Mouse (Mus musculus): ENCODE measurements around the gene Zfp853. TPM values are rescaled to one million over a fixed set of nuclear protein-coding genes. Genes with fewer than 3 reads are reported as not detected.

Zfp853 gene
- polyA plus RNA-seq, 1 experiment from 2014 or later = 0.05 TPM

GRCm38 (mm10) chr5:143315514-143315888, 22.1 kb upstream of the Zfp853 start:
- Histone ChIP-seq H3K4me2 (replicated peaks; ENCODE audit: low read depth, low read length) (peak overlapping the region; percentile 77), H3K9me3 (ENCODE audit: low read length) (no peaks in the 10 kb centered on the region), H3K36me3 (ENCODE audit: insufficient read depth, low read length) (peaks cover 49% of the 10 kb centered on the region), H3K4me1 (ENCODE audit: insufficient read depth, low read length) (peaks cover 16% of the 10 kb centered on the region), H3K4me3 (ENCODE audit: low read length) (peak overlapping the region; percentile 89), H3K27ac (ENCODE audit: low read length) (no peak overlapping the region), H3K9ac (replicated peaks; ENCODE audit: low read length) (peak overlapping the region; percentile 95), H3K27me3 (ENCODE audit: insufficient read depth, low read length) (no peaks in the 10 kb centered on the region)
- ATAC-seq (ENCODE audit: low FRiP score, low TSS enrichment) = no peak; the same call in 1 of the 2 replicates
- 13% methylated on average over 8 of the region's 8 CpGs for WGBS

DNA sequence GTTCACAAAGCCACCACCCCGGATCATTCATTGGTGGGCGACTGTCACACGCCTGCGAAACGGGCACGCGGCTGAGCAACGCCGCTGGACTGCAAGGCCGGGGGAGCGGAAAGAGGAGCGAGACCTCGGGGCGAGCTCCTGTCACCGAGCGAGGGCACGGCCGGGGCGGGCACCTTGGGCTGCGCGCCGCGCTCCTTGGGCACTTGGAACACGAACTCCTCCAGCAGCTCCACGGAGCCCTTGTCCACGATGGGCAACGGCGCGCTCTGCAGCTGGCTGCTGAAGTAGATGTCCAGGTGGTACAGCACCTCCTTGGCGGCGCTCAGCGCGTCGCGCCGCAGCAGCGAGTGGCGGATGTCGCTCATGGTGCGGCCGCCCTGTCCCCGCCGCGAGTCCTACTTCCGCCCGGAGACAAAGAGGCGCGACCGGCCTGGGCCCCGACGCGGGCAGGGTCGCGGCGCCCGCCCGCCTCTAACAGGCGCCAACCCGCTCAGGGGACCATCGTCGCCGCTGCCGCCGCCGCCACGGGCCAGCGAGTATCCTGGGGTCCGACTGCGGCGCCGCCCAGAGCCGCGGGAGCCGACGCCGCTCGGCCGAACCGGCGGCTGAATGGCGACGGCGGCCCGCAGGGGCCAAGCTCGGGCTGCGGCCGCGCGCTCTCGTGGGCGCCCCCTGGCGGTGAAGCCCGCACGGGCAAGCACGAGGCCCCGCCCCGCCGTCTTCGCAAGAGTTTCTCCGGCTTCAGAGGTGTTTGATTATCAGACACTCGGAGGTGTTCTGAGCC, 21.5 kb upstream of the Zfp853 start, which contains the start of gene E130309D02Rik:
E130309D02Rik (minus strand) TSS at position 631 of the 784 bp plus-strand sequence.
- peak within 1 kb of the TSS; percentile 90 for H3K27ac ChIP-seq (ENCODE audit: low read length)
- peak within 1 kb of the TSS; percentile 77 for H3K4me2 ChIP-seq (replicated peaks; ENCODE audit: low read depth, low read length)
- ATAC-seq (ENCODE audit: low FRiP score, low TSS enrichment) = peak; percentile 86
- H3K4me3 ChIP-seq (ENCODE audit: low read length) = peak within 1 kb of the TSS; percentile 89
- WGBS = under 1% methylated on average over 101 of the region's 101 CpGs
- H3K4me1 ChIP-seq (ENCODE audit: insufficient read depth, low read length) = peaks cover 16% of the 10 kb centered on the region
- no peaks in the 10 kb centered on the region for H3K27me3 ChIP-seq (ENCODE audit: insufficient read depth, low read length)
- no peaks in the 10 kb centered on the region for H3K9me3 ChIP-seq (ENCODE audit: low read length)
- peak within 1 kb of the TSS; percentile 95 for H3K9ac ChIP-seq (replicated peaks; ENCODE audit: low read length)
- H3K36me3 ChIP-seq (ENCODE audit: insufficient read depth, low read length) = peaks cover 49% of the 10 kb centered on the region

DNA sequence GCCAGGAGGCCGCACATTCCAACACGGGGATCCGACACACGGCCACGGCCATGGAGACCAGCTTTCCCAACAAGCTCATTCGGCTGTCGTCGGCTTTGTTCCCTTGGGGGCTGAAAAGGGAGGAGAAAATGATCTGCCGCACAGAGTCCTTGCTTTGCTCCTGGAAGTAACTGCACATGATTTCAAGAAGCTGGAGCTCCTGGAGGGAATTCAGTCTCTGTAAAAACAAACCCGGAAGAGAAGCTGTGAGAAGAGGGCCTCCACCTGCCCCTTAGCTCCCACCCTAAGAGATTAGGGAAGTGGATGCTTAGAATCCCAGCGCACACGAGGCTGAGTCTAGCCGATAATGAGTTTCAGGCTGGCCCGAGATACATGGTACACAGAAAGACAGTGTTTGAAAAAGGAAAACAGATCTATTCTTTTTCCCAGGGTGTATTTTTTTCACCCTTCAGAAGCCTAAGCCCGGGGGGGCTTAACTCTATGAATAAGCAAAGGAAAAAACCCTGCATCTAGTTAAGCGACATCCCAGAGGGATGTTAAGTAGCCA, 20.8 kb upstream of the Zfp853 start:
- WGBS = 2% methylated on average over 16 of the region's 16 CpGs
- H3K9ac ChIP-seq (replicated peaks; ENCODE audit: low read length) = peak overlapping the region; percentile 95
- peak overlapping the region; percentile 77 for H3K4me2 ChIP-seq (replicated peaks; ENCODE audit: low read depth, low read length)
- peaks cover 16% of the 10 kb centered on the region for H3K4me1 ChIP-seq (ENCODE audit: insufficient read depth, low read length)
- H3K27ac ChIP-seq (ENCODE audit: low read length) = peak overlapping the region; percentile 90
- peak overlapping the region; percentile 89 for H3K4me3 ChIP-seq (ENCODE audit: low read length)
- ATAC-seq (ENCODE audit: low FRiP score, low TSS enrichment) = no peak
- H3K9me3 ChIP-seq (ENCODE audit: low read length) = no peaks in the 10 kb centered on the region
- no peaks in the 10 kb centered on the region for H3K27me3 ChIP-seq (ENCODE audit: insufficient read depth, low read length)
- H3K36me3 ChIP-seq (ENCODE audit: insufficient read depth, low read length) = peaks cover 50% of the 10 kb centered on the region

DNA sequence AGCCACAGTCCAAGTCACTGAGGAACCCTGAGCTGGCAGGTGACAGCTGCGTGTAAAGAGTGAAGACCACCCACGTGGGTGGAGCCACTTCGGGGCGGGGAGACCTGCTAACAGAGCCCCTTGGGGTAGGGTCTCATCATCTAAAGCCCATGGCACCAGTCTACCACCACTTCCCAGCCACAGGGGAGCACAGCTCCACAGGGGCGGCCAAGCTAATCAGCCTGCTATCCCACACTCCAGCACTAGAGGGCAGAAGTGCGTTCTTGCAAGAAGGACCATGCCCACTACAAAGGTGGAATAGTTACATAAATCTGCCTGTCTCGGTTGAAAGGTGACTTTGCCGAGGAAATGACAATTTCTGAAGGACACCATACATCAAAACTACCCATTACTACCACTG, 18.5 kb upstream of the Zfp853 start:
- no peaks in the 10 kb centered on the region for H3K9me3 ChIP-seq (ENCODE audit: low read length)
- WGBS = 60% methylated on average over 8 of the region's 8 CpGs
- H3K4me1 ChIP-seq (ENCODE audit: insufficient read depth, low read length) = peaks cover 16% of the 10 kb centered on the region
- no peak overlapping the region for H3K9ac ChIP-seq (replicated peaks; ENCODE audit: low read length)
- ATAC-seq (ENCODE audit: low FRiP score, low TSS enrichment) = no peak
- H3K4me3 ChIP-seq (ENCODE audit: low read length) = no peak overlapping the region
- peaks cover 54% of the 10 kb centered on the region for H3K36me3 ChIP-seq (ENCODE audit: insufficient read depth, low read length)
- H3K4me2 ChIP-seq (replicated peaks; ENCODE audit: low read depth, low read length) = no peak overlapping the region
- no peaks in the 10 kb centered on the region for H3K27me3 ChIP-seq (ENCODE audit: insufficient read depth, low read length)
- H3K27ac ChIP-seq (ENCODE audit: low read length) = no peak overlapping the region

DNA sequence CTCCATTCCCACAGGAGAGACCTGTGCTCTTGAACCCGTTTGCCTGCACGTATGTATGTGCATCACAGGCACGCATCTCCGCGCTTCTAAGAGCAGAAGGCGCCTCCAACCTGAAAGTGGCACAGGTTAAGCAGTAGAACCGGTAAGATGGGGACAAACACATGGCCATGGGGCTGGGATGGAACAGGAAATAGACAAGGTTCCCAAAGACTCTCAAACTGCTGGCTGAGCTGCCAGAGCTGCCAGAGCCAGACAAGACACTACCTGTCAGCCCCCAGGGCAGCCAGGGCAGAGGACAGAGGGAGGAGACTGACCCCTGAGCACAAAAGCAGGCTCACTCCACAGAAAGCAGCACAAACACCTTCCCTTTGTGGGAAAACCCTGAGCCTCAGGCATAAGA, 16.5 kb upstream of the Zfp853 start:
- 98% methylated on average over 7 of the region's 7 CpGs for WGBS
- H3K36me3 ChIP-seq (ENCODE audit: insufficient read depth, low read length) = peaks cover 69% of the 10 kb centered on the region
- no peak overlapping the region for H3K9ac ChIP-seq (replicated peaks; ENCODE audit: low read length)
- H3K27ac ChIP-seq (ENCODE audit: low read length) = no peak overlapping the region
- H3K27me3 ChIP-seq (ENCODE audit: insufficient read depth, low read length) = no peaks in the 10 kb centered on the region
- peaks cover 14% of the 10 kb centered on the region for H3K4me1 ChIP-seq (ENCODE audit: insufficient read depth, low read length)
- no peak overlapping the region for H3K4me3 ChIP-seq (ENCODE audit: low read length)
- ATAC-seq (ENCODE audit: low FRiP score, low TSS enrichment) = no peak
- H3K4me2 ChIP-seq (replicated peaks; ENCODE audit: low read depth, low read length) = no peak overlapping the region
- H3K9me3 ChIP-seq (ENCODE audit: low read length) = no peaks in the 10 kb centered on the region

DNA sequence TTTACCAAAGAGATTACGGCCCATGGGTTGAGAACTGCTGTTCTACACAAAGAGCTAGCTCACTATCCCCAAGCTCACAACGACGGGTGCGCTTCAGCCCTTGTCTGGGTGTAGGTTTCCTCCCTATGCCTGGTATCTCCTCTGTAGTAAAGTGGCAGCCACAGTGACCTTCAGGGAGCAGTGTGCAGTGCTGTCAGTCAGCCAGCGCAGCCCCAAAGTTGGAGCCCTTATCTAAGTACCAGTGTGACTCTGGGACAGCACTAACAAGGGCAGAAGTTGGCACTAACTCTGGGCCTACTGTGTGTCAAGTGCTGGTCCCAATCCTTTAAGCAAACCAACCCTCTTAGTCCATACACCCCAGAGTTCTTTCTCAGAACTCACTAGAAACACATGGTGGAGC, 15.4 kb upstream of the Zfp853 start:
- peaks cover 71% of the 10 kb centered on the region for H3K36me3 ChIP-seq (ENCODE audit: insufficient read depth, low read length)
- H3K27me3 ChIP-seq (ENCODE audit: insufficient read depth, low read length) = no peaks in the 10 kb centered on the region
- H3K27ac ChIP-seq (ENCODE audit: low read length) = no peak overlapping the region
- no peak overlapping the region for H3K4me2 ChIP-seq (replicated peaks; ENCODE audit: low read depth, low read length)
- ATAC-seq (ENCODE audit: low FRiP score, low TSS enrichment) = no peak
- no peaks in the 10 kb centered on the region for H3K9me3 ChIP-seq (ENCODE audit: low read length)
- no peak overlapping the region for H3K4me3 ChIP-seq (ENCODE audit: low read length)
- 88% methylated on average over 5 of the region's 5 CpGs for WGBS
- H3K9ac ChIP-seq (replicated peaks; ENCODE audit: low read length) = no peak overlapping the region
- peaks cover 12% of the 10 kb centered on the region for H3K4me1 ChIP-seq (ENCODE audit: insufficient read depth, low read length)

DNA sequence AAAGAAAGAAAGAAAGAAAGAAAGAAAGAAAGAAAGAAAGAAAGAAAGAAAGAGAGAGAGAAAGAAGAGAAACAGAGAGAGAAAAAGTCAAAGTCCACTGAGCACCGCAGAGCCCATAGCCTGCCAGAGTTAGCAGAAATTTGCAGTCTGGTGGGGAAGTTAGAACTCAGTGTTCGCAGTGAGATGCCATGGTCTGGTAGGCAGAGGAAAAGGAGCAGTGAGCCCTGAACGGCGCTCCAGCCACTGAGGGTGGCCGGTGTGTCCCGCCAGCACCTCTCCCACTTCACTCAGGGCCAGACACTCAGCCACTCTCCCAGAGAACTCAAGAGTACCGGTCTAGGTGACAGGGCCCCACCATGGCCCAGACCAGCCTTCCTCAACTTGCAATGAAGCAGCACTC, 10.8 kb upstream of the Zfp853 start:
- WGBS = 77% methylated on average over 7 of the region's 7 CpGs
- Histone ChIP-seq H3K9ac (replicated peaks; ENCODE audit: low read length) (no peak overlapping the region), H3K4me1 (ENCODE audit: insufficient read depth, low read length) (0 out of 2 replicates have a peak, but pooled peaks cover 3% of the 10 kb centered on the region), H3K36me3 (ENCODE audit: insufficient read depth, low read length) (peaks cover 80% of the 10 kb centered on the region), H3K4me3 (ENCODE audit: low read length) (no peak overlapping the region), H3K27me3 (ENCODE audit: insufficient read depth, low read length) (no peaks in the 10 kb centered on the region), H3K9me3 (ENCODE audit: low read length) (no peaks in the 10 kb centered on the region), H3K4me2 (replicated peaks; ENCODE audit: low read depth, low read length) (no peak overlapping the region), H3K27ac (ENCODE audit: low read length) (no peak overlapping the region)
- no peak for ATAC-seq (ENCODE audit: low FRiP score, low TSS enrichment)

DNA sequence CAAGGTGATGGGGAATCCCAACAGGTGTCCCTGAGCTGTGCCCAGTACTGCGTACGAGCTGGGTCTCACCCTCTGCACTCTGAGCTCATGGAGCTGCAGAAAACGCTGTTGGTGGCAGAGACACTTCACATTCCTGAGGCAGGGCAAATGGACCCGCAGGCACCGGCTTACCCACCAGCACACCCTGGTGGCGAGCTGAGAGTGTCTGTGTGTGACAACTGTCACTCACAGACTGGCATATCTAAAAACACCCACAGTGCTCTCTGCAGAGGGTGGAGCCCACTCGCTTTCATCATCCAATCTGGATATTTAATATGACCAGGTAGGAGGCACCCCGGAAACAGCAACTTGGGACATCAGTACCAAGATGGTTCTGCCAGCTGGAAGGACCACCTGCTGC, 7.9 kb upstream of the Zfp853 start:
- Histone ChIP-seq H3K36me3 (ENCODE audit: insufficient read depth, low read length) (peaks cover 57% of the 10 kb centered on the region), H3K4me1 (ENCODE audit: insufficient read depth, low read length) (0 out of 2 replicates have a peak, but pooled peaks cover 3% of the 10 kb centered on the region)

DNA sequence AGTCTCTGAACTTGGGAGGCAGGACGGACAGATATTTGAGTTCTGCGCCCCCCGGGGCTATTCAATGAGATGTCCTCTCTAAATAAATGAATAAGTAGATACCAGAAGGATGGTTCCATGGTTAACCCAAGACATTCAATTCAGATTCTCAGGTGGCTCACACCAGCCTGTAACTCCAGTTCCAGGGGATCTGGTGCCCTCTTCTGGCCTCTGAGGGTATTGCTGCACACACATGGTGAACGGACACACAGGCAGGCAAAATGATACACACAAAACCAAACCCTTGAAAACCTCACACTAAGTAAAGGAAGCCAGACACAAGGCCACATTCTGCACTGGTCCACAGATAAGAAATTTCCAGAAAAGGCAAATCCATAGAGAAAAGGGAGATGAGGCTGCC, 6.3 kb upstream of the Zfp853 start:
- Histone ChIP-seq H3K4me2 (replicated peaks; ENCODE audit: low read depth, low read length) (no peak overlapping the region), H3K9ac (replicated peaks; ENCODE audit: low read length) (no peak overlapping the region), H3K4me3 (ENCODE audit: low read length) (no peak overlapping the region), H3K9me3 (ENCODE audit: low read length) (no peaks in the 10 kb centered on the region), H3K36me3 (ENCODE audit: insufficient read depth, low read length) (peaks cover 43% of the 10 kb centered on the region), H3K27ac (ENCODE audit: low read length) (no peak overlapping the region), H3K27me3 (ENCODE audit: insufficient read depth, low read length) (no peaks in the 10 kb centered on the region), H3K4me1 (ENCODE audit: insufficient read depth, low read length) (0 out of 2 replicates have a peak, but pooled peaks cover 3% of the 10 kb centered on the region)
- no peak for ATAC-seq (ENCODE audit: low FRiP score, low TSS enrichment)
- WGBS = 91% methylated on average over 4 of the region's 4 CpGs

More for the DNA sequence above, 7.9 kb upstream of the Zfp853 start:
- Histone ChIP-seq H3K9me3 (ENCODE audit: low read length) (no peaks in the 10 kb centered on the region), H3K9ac (replicated peaks; ENCODE audit: low read length) (no peak overlapping the region), H3K4me3 (ENCODE audit: low read length) (no peak overlapping the region), H3K4me2 (replicated peaks; ENCODE audit: low read depth, low read length) (no peak overlapping the region), H3K27me3 (ENCODE audit: insufficient read depth, low read length) (no peaks in the 10 kb centered on the region), H3K27ac (ENCODE audit: low read length) (no peak overlapping the region)
- WGBS = 72% methylated on average over 8 of the region's 8 CpGs
- ATAC-seq (ENCODE audit: low FRiP score, low TSS enrichment) = no peak

DNA sequence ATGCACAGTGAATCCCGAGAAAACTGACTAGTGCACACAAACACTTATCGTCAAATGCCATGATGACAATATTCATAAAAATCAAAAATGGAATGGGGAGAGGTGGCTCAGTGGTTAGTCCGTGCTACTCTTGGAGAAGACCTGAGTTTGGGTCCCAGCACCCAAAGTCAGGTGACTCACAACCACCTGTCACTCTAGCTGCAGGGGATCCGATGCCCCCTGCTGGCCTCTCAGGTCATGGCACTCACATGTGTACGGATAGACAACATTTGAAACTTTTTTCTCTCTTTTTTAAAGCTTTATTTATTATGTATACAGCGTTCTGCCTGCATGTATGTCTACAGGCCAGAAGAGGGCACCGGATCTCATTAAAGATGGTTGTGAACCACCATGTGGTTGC, 5.0 kb upstream of the Zfp853 start:
- H3K4me1 ChIP-seq (ENCODE audit: insufficient read depth, low read length) = peaks cover 6% of the 10 kb centered on the region
- 94% methylated on average over 7 of the region's 7 CpGs for WGBS

More for the DNA sequence above, 5.0 kb upstream of the Zfp853 start:
- H3K27ac ChIP-seq (ENCODE audit: low read length) = no peak overlapping the region
- H3K4me2 ChIP-seq (replicated peaks; ENCODE audit: low read depth, low read length) = no peak overlapping the region
- ATAC-seq (ENCODE audit: low FRiP score, low TSS enrichment) = no peak
- H3K9ac ChIP-seq (replicated peaks; ENCODE audit: low read length) = no peak overlapping the region
- peaks cover 11% of the 10 kb centered on the region for H3K27me3 ChIP-seq (ENCODE audit: insufficient read depth, low read length)
- no peaks in the 10 kb centered on the region for H3K9me3 ChIP-seq (ENCODE audit: low read length)
- H3K4me3 ChIP-seq (ENCODE audit: low read length) = no peak overlapping the region
- peaks cover 40% of the 10 kb centered on the region for H3K36me3 ChIP-seq (ENCODE audit: insufficient read depth, low read length)

All from kidney, embryonic 16.5 days (tissue).